ENCODE assay signal across 23 mouse cellular contexts in the genomic region with DNA sequence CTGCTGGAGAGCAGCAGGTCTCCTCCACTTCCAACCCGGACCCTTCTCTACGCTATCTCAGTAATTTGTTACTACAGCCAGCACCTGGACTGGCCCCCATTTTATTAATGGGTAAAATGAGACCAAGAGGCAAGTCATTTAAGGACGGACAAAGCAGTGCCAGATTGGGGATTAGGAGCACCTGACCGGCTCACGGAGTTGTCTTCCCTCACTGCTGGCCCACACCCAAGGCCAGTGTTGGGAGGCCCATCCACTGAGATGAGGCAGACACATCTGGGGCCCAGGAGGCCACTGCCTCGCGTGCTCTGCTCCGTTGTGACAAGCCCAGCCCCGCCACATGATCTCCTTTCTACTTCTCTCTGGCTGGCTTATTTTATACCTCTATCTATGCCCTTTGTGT. TPM values are rescaled to one million over a fixed set of nuclear protein-coding genes. Genes with fewer than 3 reads are reported as not detected.
A peak's percentile ranks its signal among the peaks of the same experiment; 100 is the strongest.
DNase-seq lines count a peak whose midpoint lies in the region; ATAC-seq and TF ChIP-seq lines count a peak whose summit lies in the region.
"Had no signal": no experiment of that assay in that cellular context is flagged by ENCODE, and none has a peak within 500 bp of the region (broad histone marks: within the 10 kb centered on the region; RNA-seq: fewer than 3 reads in every experiment).

No protein-coding gene starts in this region.

- intact Hi-C loops in heart, adult 2 months (cut with DNase I), result no loop called here
- intact Hi-C loops in heart, postnatal 25 days (cut with DNase I), result no loop called here

- H3K4me2 ChIP-seq in embryonic facial prominence, embryonic 14.5 days (ENCODE audit: low read depth, low read length), result no peak overlapping the region
- H3K4me2 ChIP-seq: forebrain, embryonic 15.5 days; heart, embryonic 15.5 days; hindbrain, embryonic 14.5 days; intestine, embryonic 15.5 days; kidney, embryonic 15.5 days had no signal

- H3K9me3 ChIP-seq in embryonic facial prominence, embryonic 14.5 days (ENCODE audit: control insufficient read depth, low read length), result no peaks in the 10 kb centered on the region
- H3K9me3 ChIP-seq in embryonic facial prominence, embryonic 10.5 days, result no peaks in the 10 kb centered on the region
- H3K9me3 ChIP-seq: forebrain, embryonic 15.5 days; G1E; heart, embryonic 15.5 days; hindbrain, embryonic 10.5 days; intestine, embryonic 15.5 days; kidney, embryonic 15.5 days had no signal

- ATAC-seq in embryonic facial prominence, embryonic 14.5 days (ENCODE audit: low read depth), result peak; percentile 37; the same call in 1 of the 2 replicates
- ATAC-seq: CD4-positive, CD25-positive, alpha-beta regulatory T cell, adult 4 months; forebrain, embryonic 15.5 days; intestine, embryonic 15.5 days had no signal

- no peak for TF ChIP-seq POLR2A in heart, adult 2 months (IDR thresholded peaks at IDR 0.05; ENCODE audit: insufficient read depth, low read depth, low read length)

- no peak overlapping the region for H3K9ac ChIP-seq in embryonic facial prominence, embryonic 14.5 days (ENCODE audit: low read depth, low read length)
- H3K9ac ChIP-seq in heart, adult 2 months (ENCODE audit: low read depth, low read length), result no peak overlapping the region
- H3K9ac ChIP-seq: forebrain, embryonic 15.5 days; heart, embryonic 15.5 days; hindbrain, embryonic 14.5 days; intestine, embryonic 15.5 days; kidney, embryonic 15.5 days had no signal

- H3K27ac ChIP-seq in embryonic facial prominence, embryonic 14.5 days (replicated peaks; ENCODE audit: low read depth, low read length), result no peak overlapping the region
- H3K27ac ChIP-seq in embryonic facial prominence, embryonic 10.5 days (replicated peaks), result no peak overlapping the region
- peak overlapping the region; percentile 39 for H3K27ac ChIP-seq in heart, adult 2 months
- H3K27ac ChIP-seq: forebrain, embryonic 15.5 days; heart, embryonic 15.5 days; hindbrain, embryonic 10.5 days; hindbrain, embryonic 14.5 days; intestine, embryonic 15.5 days; kidney, embryonic 15.5 days had no signal

- no peaks in the 10 kb centered on the region for H3K4me1 ChIP-seq in embryonic facial prominence, embryonic 14.5 days (ENCODE audit: control insufficient read depth, insufficient read depth, low read length)
- peaks cover 5% of the 10 kb centered on the region; the same call in 1 of the 2 replicates for H3K4me1 ChIP-seq in embryonic facial prominence, embryonic 10.5 days
- H3K4me1 ChIP-seq in heart, adult 2 months (ENCODE audit: control insufficient read depth, insufficient read depth, low read length), result peaks cover 5% of the 10 kb centered on the region; the same call in 1 of the 2 replicates
- H3K4me1 ChIP-seq: forebrain, embryonic 15.5 days; hindbrain, embryonic 10.5 days; intestine, embryonic 15.5 days; kidney, embryonic 15.5 days had no signal

- peaks cover 15% of the 10 kb centered on the region; the same call in 1 of the 2 replicates for H3K36me3 ChIP-seq in embryonic facial prominence, embryonic 14.5 days (ENCODE audit: control insufficient read depth, insufficient read depth, low read length)
- peaks cover 13% of the 10 kb centered on the region for H3K36me3 ChIP-seq in embryonic facial prominence, embryonic 10.5 days (replicated peaks)
- peaks cover 9% of the 10 kb centered on the region for H3K36me3 ChIP-seq in heart, adult 2 months (ENCODE audit: control insufficient read depth, insufficient read depth, low read length)
- H3K36me3 ChIP-seq: intestine, embryonic 15.5 days had no signal

- 60% methylated on average over 9 of the region's 9 CpGs for WGBS in embryonic facial prominence, embryonic 14.5 days
- WGBS in embryonic facial prominence, embryonic 10.5 days, result 87% methylated on average over 9 of the region's 9 CpGs
- 64% methylated on average over 9 of the region's 9 CpGs for WGBS in heart, adult 2 months

- no peak for TF ChIP-seq EP300 in heart, adult 2 months (IDR thresholded peaks at IDR 0.05; ENCODE audit: insufficient read depth, low read depth, low read length)

- no peak overlapping the region for H3K4me3 ChIP-seq in embryonic facial prominence, embryonic 14.5 days (ENCODE audit: low read depth, low read length)
- no peak overlapping the region for H3K4me3 ChIP-seq in embryonic facial prominence, embryonic 10.5 days
- no peak overlapping the region for H3K4me3 ChIP-seq in heart, adult 2 months
- H3K4me3 ChIP-seq: forebrain, embryonic 15.5 days; heart, embryonic 15.5 days; hindbrain, embryonic 10.5 days; intestine, embryonic 15.5 days; kidney, embryonic 15.5 days had no signal

- DNase-seq in embryonic facial prominence, embryonic 14.5 days (ENCODE audit: low spot score), result no peak
- DNase-seq in embryonic facial prominence, embryonic 10.5 days (ENCODE audit: low spot score), result no peak
- peak in 1 of 2 experiments; percentile 51 for DNase-seq in heart, adult 2 months
- DNase-seq in heart, adult 8-10 months (ENCODE audit: low spot score), result no peak
- DNase-seq in heart, postnatal 4 days, result peak; percentile 27
- DNase-seq in heart, postnatal 25 days (ENCODE audit: low spot score), result no peak
- DNase-seq in adrenal gland, adult 18-20 months (ENCODE audit: low spot score in 2 of 2), result no peak
- DNase-seq: adrenal gland, postnatal 14 days; B cell, adult 2 months; cerebellum, adult 18-20 months; cerebellum, adult 9-11 months; cerebellum, postnatal 36 days; kidney, adult 18-20 months had no signal

- no peaks in the 10 kb centered on the region for H3K79me2 ChIP-seq in heart, adult 2 months (replicated peaks; ENCODE audit: control insufficient read depth, insufficient read depth, low read length)

- no peak for TF ChIP-seq CTCF in heart, adult 2 months (IDR thresholded peaks at IDR 0.05)

- H3K27me3 ChIP-seq in embryonic facial prominence, embryonic 14.5 days (replicated peaks; ENCODE audit: control insufficient read depth, insufficient read depth, low read length), result no peaks in the 10 kb centered on the region
- no peaks in the 10 kb centered on the region for H3K27me3 ChIP-seq in embryonic facial prominence, embryonic 10.5 days (replicated peaks; ENCODE audit: low read depth, poor library complexity, severe bottlenecking)
- H3K27me3 ChIP-seq in heart, adult 2 months (ENCODE audit: control insufficient read depth, insufficient read depth, low read length), result no peaks in the 10 kb centered on the region
- H3K27me3 ChIP-seq: forebrain, embryonic 15.5 days; heart, embryonic 15.5 days; intestine, embryonic 15.5 days; kidney, embryonic 15.5 days had no signal

RNA-seq across cellular contexts. Expression of a gene that starts 23.7 kb away (rescaled TPM):
- 15.2 TPM in 2 replicates for polyA plus RNA-seq in embryonic facial prominence, embryonic 14.5 days (2014; fragmentation: Nextera tagmentation; extraction: Ambion mirVana)
- polyA plus RNA-seq in embryonic facial prominence, embryonic 10.5 days (2016; fragmentation: Nextera tagmentation; extraction: Ambion mirVana), result 11.0 and 13.1 TPM in 2 replicates
- 10 to 100 TPM; 11.0 to 11.3 TPM for total RNA-seq in heart, adult 2 months (2021)
- 3.8 and 8.1 TPM in 2 replicates for polyA plus RNA-seq in heart, adult 2 months (2012; rRNA removed)
- total RNA-seq in heart, adult 8-10 months (2022), result 10 to 100 TPM in 2 of 4 experiments, 1 to 10 TPM in 2; 8.3 to 15.4 (median 10.5) TPM
- 10 to 100 TPM in 1 of 2 experiments, 1 to 10 TPM in 1; 9.4 to 11.6 TPM for total RNA-seq in heart, postnatal 4 days (2021)
- 10 to 100 TPM; 10.8 to 14.5 TPM for total RNA-seq in heart, postnatal 25 days (2021)
- total RNA-seq in adrenal gland, adult 18-20 months (2021), result 10 to 100 TPM; 16.9 to 17.5 TPM

RNA-seq across cellular contexts. Expression of a gene that starts 24.0 kb away (rescaled TPM):
- polyA plus RNA-seq in embryonic facial prominence, embryonic 14.5 days (2014; fragmentation: Nextera tagmentation; extraction: Ambion mirVana), result 41.3 and 47.6 TPM in 2 replicates
- polyA plus RNA-seq in embryonic facial prominence, embryonic 10.5 days (2016; fragmentation: Nextera tagmentation; extraction: Ambion mirVana), result 76.9 and 79.3 TPM in 2 replicates
- total RNA-seq in heart, adult 2 months (2021), result under 1 TPM; 0.36 to 0.44 TPM
- polyA plus RNA-seq in heart, adult 2 months (2012; rRNA removed), result 0.82 and 2.4 TPM in 2 replicates
- total RNA-seq in heart, adult 8-10 months (2022), result 1 to 10 TPM in 1 of 4 experiments, under 1 TPM in 2, not detected in 1; 0.41 to 1.2 (median 0.75) TPM
- total RNA-seq in heart, postnatal 4 days (2021), result 10 to 100 TPM; 16.0 to 17.2 TPM
- total RNA-seq in heart, postnatal 25 days (2021), result 1 to 10 TPM; 1.1 to 2.7 TPM
- total RNA-seq in adrenal gland, adult 18-20 months (2021), result under 1 TPM; 0.58 to 0.76 TPM

RNA-seq across cellular contexts. Expression of a gene that starts 41.8 kb away (rescaled TPM):
- 0.30 and 0.35 TPM in 2 replicates for polyA plus RNA-seq in embryonic facial prominence, embryonic 14.5 days (2014; fragmentation: Nextera tagmentation; extraction: Ambion mirVana)
- not detected in 2 replicates for polyA plus RNA-seq in embryonic facial prominence, embryonic 10.5 days (2016; fragmentation: Nextera tagmentation; extraction: Ambion mirVana)
- not detected for total RNA-seq in heart, adult 2 months (2021)
- polyA plus RNA-seq in heart, adult 2 months (2012; rRNA removed), result 0.04 TPM in 1 of 2 replicates, not detected in the other
- not detected for total RNA-seq in heart, adult 8-10 months (2022)
- not detected for total RNA-seq in heart, postnatal 4 days (2021)
- total RNA-seq in heart, postnatal 25 days (2021), result not detected
- total RNA-seq in adrenal gland, adult 18-20 months (2021), result not detected
- total RNA-seq: G1E; granulocyte monocyte progenitor cell, adult 5-6 weeks had no signal
- polyA plus RNA-seq: forebrain, embryonic 11.5 days; G1E; heart, embryonic 15.5 days; kidney, embryonic 15.5 days had no signal

RNA-seq across cellular contexts. Expression of a gene that starts 52.0 kb away (rescaled TPM):
- 3.5 and 4.8 TPM in 2 replicates for polyA plus RNA-seq in embryonic facial prominence, embryonic 14.5 days (2014; fragmentation: Nextera tagmentation; extraction: Ambion mirVana)
- 0.02 TPM in 1 of 2 replicates, not detected in the other for polyA plus RNA-seq in embryonic facial prominence, embryonic 10.5 days (2016; fragmentation: Nextera tagmentation; extraction: Ambion mirVana)
- total RNA-seq in heart, adult 2 months (2021), result under 1 TPM; 0.37 to 0.57 TPM
- polyA plus RNA-seq in heart, adult 2 months (2012; rRNA removed), result 0.26 and 0.39 TPM in 2 replicates
- total RNA-seq in heart, adult 8-10 months (2022), result under 1 TPM; 0.31 to 0.68 (median 0.55) TPM
- total RNA-seq in heart, postnatal 4 days (2021), result under 1 TPM; 0.14 to 0.23 TPM
- under 1 TPM; 0.26 to 0.53 TPM for total RNA-seq in heart, postnatal 25 days (2021)
- total RNA-seq in adrenal gland, adult 18-20 months (2021), result not detected
- total RNA-seq: adrenal gland, postnatal 14 days; granulocyte monocyte progenitor cell, adult 5-6 weeks had no signal
- polyA plus RNA-seq: CD4-positive, CD25-positive, alpha-beta regulatory T cell, adult 4 months; forebrain, embryonic 11.5 days; forebrain, embryonic 15.5 days; G1E; hindbrain, embryonic 10.5 days; hindbrain, embryonic 14.5 days; intestine, embryonic 15.5 days had no signal

Comparison
In these comparisons a context has a peak if more than half of its experiments do, and no peak if none do; other contexts are left out.
1. RNA of a gene that starts 24.0 kb away (total RNA-seq): 16.0 to 17.2 TPM in heart, postnatal 4 days; 1.1 to 2.7 TPM in heart, postnatal 25 days, 0.58 to 0.76 TPM in adrenal gland, adult 18-20 months, 0.41 to 1.2 TPM in heart, adult 8-10 months and 0.36 to 0.44 TPM in heart, adult 2 months; every median in the first group is over 4 times any median in the second.